Mouse (Mus musculus) hematopoietic stem cell, adult 5-6 weeks (primary cell): ENCODE data around the gene Slc35f4. TPM values are rescaled to one million over a fixed set of nuclear protein-coding genes. Genes with fewer than 3 reads are reported as not detected.
"Not testable (repeated sequence)": the region's sequence is repeated elsewhere in the genome, so short reads cannot be mapped to it uniquely, and the experiment has no call there.

Experiments used
- ATAC-seq, 2 experiments: fragments of 125-278 bp in 1 of 2; replicated peaks in 1 of 2; 2 replicates each; pipeline ENCODE4 v1.8.0; 2016 to 2017; ENCODE audit warnings: inconsistent platforms in 2 of 2, mild to moderate bottlenecking in 2 of 2, moderate number of reproducible peaks in 2 of 2, low read depth in 1 of 2, moderate TSS enrichment in 1 of 2; ENCODE audit not compliant: low FRiP score in 2 of 2, poor library complexity in 2 of 2, severe bottlenecking in 2 of 2, insufficient read depth in 1 of 2, low TSS enrichment in 1 of 2
- total RNA-seq: library from RNA; stranded (forward); fragments of 172-1452, 232-1000 nt; gene quantifications from 2 replicates; pipeline ENCODE4 v1.2.3, GENCODE M21; 2017

Gene Slc35f4
- total RNA-seq, 1 experiment from 2014 or later: not detected

GRCm38 (mm10) chr14:49302271-49302857 is 223.5 kb downstream of the Slc35f4 start:
- ATAC-seq: no peak

GRCm38 (mm10) chr14:49300981-49301619 is 224.7 kb downstream of the Slc35f4 start:
- no peak for ATAC-seq

GRCm38 (mm10) chr14:49300326-49300725 is 225.5 kb downstream of the Slc35f4 start:
- no peak for ATAC-seq

- no peak for ATAC-seq
Measured at GRCm38 (mm10) chr14:49293802-49294449, 231.9 kb downstream of the Slc35f4 start.

- ATAC-seq: no peak
Measured at GRCm38 (mm10) chr14:49290029-49290745, 235.7 kb downstream of the Slc35f4 start.

- ATAC-seq: no peak
Measured at GRCm38 (mm10) chr14:49283784-49284655, 241.8 kb downstream of the Slc35f4 start.

GRCm38 (mm10) chr14:49278880-49279279 is 247.0 kb downstream of the Slc35f4 start:
- ATAC-seq: no peak

GRCm38 (mm10) chr14:49278479-49278878 is 247.4 kb downstream of the Slc35f4 start:
- ATAC-seq: not testable (repeated sequence)

- ATAC-seq: no peak
Measured at GRCm38 (mm10) chr14:49277642-49278041, 248.2 kb downstream of the Slc35f4 start.

- ATAC-seq: no peak
Measured at GRCm38 (mm10) chr14:49275376-49275775, 250.5 kb downstream of the Slc35f4 start.

GRCm38 (mm10) chr14:49265286-49266002 is 260.4 kb downstream of the Slc35f4 start:
- no peak for ATAC-seq
